Mouse (Mus musculus) liver, embryonic 16.5 days (tissue): ENCODE measurements around the gene Dbh. TPM values are rescaled to one million over a fixed set of nuclear protein-coding genes. Genes with fewer than 3 reads are reported as not detected.

Source experiments
- ATAC-seq: fragments of 200-750 bp; cut with Nextera tagmentation; 2 replicates; pipeline ENCODE4 v1.8.0; 2017; ENCODE audit warnings: low read depth, mild to moderate bottlenecking, moderate number of reproducible peaks, moderate library complexity
- H3K27ac ChIP-seq: fragments of 300-500 bp; sonication (generic); 2 replicates; pipeline ENCODE4 v1.5.1; 2014; ENCODE audit warnings: mild to moderate bottlenecking, low read length
- H3K27me3 ChIP-seq: fragments of 300-500 bp; sonication (generic); 2 replicates; pipeline ENCODE4 v1.6.1; 2014; ENCODE audit warnings: low read depth, low read length, mixed read lengths; ENCODE audit not compliant: control insufficient read depth, insufficient read depth
- H3K36me3 ChIP-seq: fragments of 300-500 bp; sonication (generic); 2 replicates; pipeline ENCODE4 v1.6.1; 2014; ENCODE audit warnings: mild to moderate bottlenecking; ENCODE audit not compliant: control insufficient read depth, insufficient read depth
- H3K4me1 ChIP-seq: fragments of 300-500 bp; sonication (generic); 2 replicates; pipeline ENCODE4 v1.6.1; 2014; ENCODE audit warnings: low read depth, low read length, mixed read lengths; ENCODE audit not compliant: control insufficient read depth
- H3K4me2 ChIP-seq: fragments of 300-500 bp; sonication (generic); 2 replicates; pipeline ENCODE4 v1.6.1; 2014; ENCODE audit warnings: low read depth, low read length, mixed read lengths
- H3K4me3 ChIP-seq: fragments of 300-500 bp; sonication (generic); 2 replicates; pipeline ENCODE4 v1.5.1; 2014; ENCODE audit warnings: low read depth, mild to moderate bottlenecking, low read length
- H3K9ac ChIP-seq: fragments of 300-500 bp; sonication (generic); 2 replicates; pipeline ENCODE4 v1.6.1; 2014; ENCODE audit warnings: low read depth, low read length
- H3K9me3 ChIP-seq: fragments of 300-500 bp; sonication (generic); replicated peaks from 2 replicates; pipeline ENCODE4 v1.6.1; 2016; ENCODE audit warnings: low read length; ENCODE audit not compliant: control insufficient read depth
- WGBS: fragments of 180-500 bp; shearing (Covaris S2); extraction: QIAGEN DNeasy Blood & Tissue Kit; methylation state at CpG from one replicate; pipeline ENCODE4 v1.1.7; 2014; ENCODE audit not compliant: insufficient replicate concordance; 5-methylcytosine and 5-hydroxymethylcytosine counted together
- polyA plus RNA-seq: library from polyadenylated mRNA; unstranded; fragments of >200 nt; fragmentation: Nextera tagmentation; extraction: Ambion mirVana; gene quantifications from 2 replicates; pipeline ENCODE4 v1.2.1, GENCODE M21; 2015

Dbh gene
- polyA plus RNA-seq, 1 experiment from 2014 or later: 0.15 TPM

- no peak overlapping the region for H3K4me3 ChIP-seq
- peak; percentile 51; the same call in 1 of the 2 replicates for ATAC-seq
Measured at GRCm38 (mm10) chr2:27207126-27207525, 42.1 kb downstream of the Dbh start.

GRCm38 (mm10) chr2:27209370-27209769 lies 44.3 kb downstream of the Dbh start:
- Histone ChIP-seq H3K27me3 (no peaks in the 10 kb centered on the region), H3K9me3 (no peaks in the 10 kb centered on the region), H3K9ac (no peak overlapping the region), H3K27ac (no peak overlapping the region), H3K4me2 (no peak overlapping the region), H3K4me3 (no peak overlapping the region), H3K36me3 (no peaks in the 10 kb centered on the region), H3K4me1 (no peaks in the 10 kb centered on the region; the same call in 1 of the 2 replicates)
- WGBS: 59% methylated on average over 9 of the region's 9 CpGs
- no peak for ATAC-seq

More at GRCm38 (mm10) chr2:27207126-27207525, 42.1 kb downstream of the Dbh start:
- Histone ChIP-seq H3K36me3 (no peaks in the 10 kb centered on the region), H3K9me3 (no peaks in the 10 kb centered on the region), H3K9ac (no peak overlapping the region), H3K27me3 (no peaks in the 10 kb centered on the region), H3K4me1 (no peaks in the 10 kb centered on the region; the same call in 1 of the 2 replicates), H3K4me2 (no peak overlapping the region), H3K27ac (no peak overlapping the region)
- WGBS: 64% methylated on average over 5 of the region's 5 CpGs

- 0 out of 2 replicates have a peak, but pooled peaks have one; percentile 38 for ATAC-seq
- H3K9ac ChIP-seq: no peak overlapping the region
- WGBS: 26% methylated on average over 5 of the region's 5 CpGs
- H3K4me1 ChIP-seq: no peaks in the 10 kb centered on the region; the same call in 1 of the 2 replicates
- no peak overlapping the region for H3K27ac ChIP-seq
- no peaks in the 10 kb centered on the region for H3K27me3 ChIP-seq
- H3K4me3 ChIP-seq: no peak overlapping the region
- H3K4me2 ChIP-seq: no peak overlapping the region
- H3K36me3 ChIP-seq: no peaks in the 10 kb centered on the region
- no peaks in the 10 kb centered on the region for H3K9me3 ChIP-seq
Measured at GRCm38 (mm10) chr2:27209816-27210215, 44.8 kb downstream of the Dbh start.

- Histone ChIP-seq H3K27ac (no peak overlapping the region), H3K36me3 (no peaks in the 10 kb centered on the region), H3K9me3 (no peaks in the 10 kb centered on the region), H3K4me2 (no peak overlapping the region), H3K9ac (no peak overlapping the region), H3K4me1 (no peaks in the 10 kb centered on the region; the same call in 1 of the 2 replicates), H3K27me3 (no peaks in the 10 kb centered on the region), H3K4me3 (no peak overlapping the region)
- no peak for ATAC-seq
- WGBS: 35% methylated on average over 7 of the region's 7 CpGs
Measured at GRCm38 (mm10) chr2:27210255-27210654, 45.2 kb downstream of the Dbh start.

GRCm38 (mm10) chr2:27210676-27211210 lies 45.7 kb downstream of the Dbh start:
- no peak overlapping the region for H3K27ac ChIP-seq
- H3K4me3 ChIP-seq: no peak overlapping the region
- H3K9ac ChIP-seq: no peak overlapping the region
- no peak for ATAC-seq
- no peaks in the 10 kb centered on the region for H3K36me3 ChIP-seq
- no peaks in the 10 kb centered on the region for H3K9me3 ChIP-seq
- no peaks in the 10 kb centered on the region; the same call in 1 of the 2 replicates for H3K4me1 ChIP-seq
- WGBS: 59% methylated on average over 12 of the region's 12 CpGs
- H3K4me2 ChIP-seq: no peak overlapping the region
- H3K27me3 ChIP-seq: no peaks in the 10 kb centered on the region

GRCm38 (mm10) chr2:27211966-27212893 lies 47.2 kb downstream of the Dbh start:
- Histone ChIP-seq H3K9ac (no peak overlapping the region), H3K4me2 (no peak overlapping the region), H3K27me3 (no peaks in the 10 kb centered on the region), H3K27ac (no peak overlapping the region), H3K9me3 (no peaks in the 10 kb centered on the region), H3K36me3 (no peaks in the 10 kb centered on the region), H3K4me3 (no peak overlapping the region), H3K4me1 (no peaks in the 10 kb centered on the region; the same call in 1 of the 2 replicates)
- ATAC-seq: no peak
- WGBS: 49% methylated on average over 8 of the region's 8 CpGs

GRCm38 (mm10) chr2:27215537-27215936 lies 50.5 kb downstream of the Dbh start:
- H3K4me3 ChIP-seq: no peak overlapping the region
- H3K4me2 ChIP-seq: no peak overlapping the region
- no peaks in the 10 kb centered on the region for H3K9me3 ChIP-seq
- 48% methylated on average over 2 of the region's 2 CpGs for WGBS
- H3K9ac ChIP-seq: no peak overlapping the region
- H3K4me1 ChIP-seq: no peaks in the 10 kb centered on the region; the same call in 1 of the 2 replicates
- H3K27ac ChIP-seq: no peak overlapping the region
- H3K27me3 ChIP-seq: no peaks in the 10 kb centered on the region
- no peaks in the 10 kb centered on the region for H3K36me3 ChIP-seq
- no peak for ATAC-seq

- Histone ChIP-seq H3K36me3 (no peaks in the 10 kb centered on the region), H3K27me3 (no peaks in the 10 kb centered on the region), H3K9me3 (no peaks in the 10 kb centered on the region), H3K4me3 (no peak overlapping the region), H3K4me2 (no peak overlapping the region), H3K27ac (no peak overlapping the region), H3K4me1 (no peaks in the 10 kb centered on the region; the same call in 1 of the 2 replicates), H3K9ac (no peak overlapping the region)
- no peak for ATAC-seq
- WGBS: 47% methylated on average over 2 of the region's 2 CpGs
Measured at GRCm38 (mm10) chr2:27218121-27218544, 53.1 kb downstream of the Dbh start.

GRCm38 (mm10) chr2:27218569-27218968 lies 53.5 kb downstream of the Dbh start:
- no peak overlapping the region for H3K9ac ChIP-seq
- WGBS: 74% methylated on average over 8 of the region's 8 CpGs
- H3K4me2 ChIP-seq: no peak overlapping the region
- H3K27ac ChIP-seq: no peak overlapping the region
- H3K9me3 ChIP-seq: no peaks in the 10 kb centered on the region
- no peaks in the 10 kb centered on the region for H3K36me3 ChIP-seq
- H3K27me3 ChIP-seq: no peaks in the 10 kb centered on the region
- H3K4me3 ChIP-seq: no peak overlapping the region
- no peak for ATAC-seq
- no peaks in the 10 kb centered on the region; the same call in 1 of the 2 replicates for H3K4me1 ChIP-seq
